Mouse (Mus musculus): ENCODE measurements around the gene Esf1. TPM values are rescaled to one million over a fixed set of nuclear protein-coding genes. Genes with fewer than 3 reads are reported as not detected.
"Not testable (repeated sequence)": the region's sequence is repeated elsewhere in the genome, so short reads cannot be mapped to it uniquely, and the experiment has no call there.

Esf1 gene
- total and polyA plus RNA-seq, 3 experiments: 27.3 to 73.2 (median 41.8) TPM

GRCm38 (mm10) chr2:140084245-140084644 lies 86.1 kb downstream of the Esf1 start:
- TF ChIP-seq MAFK (IDR thresholded peaks at IDR 0.05; ENCODE audit: insufficient replicate concordance, low read length) (no peak), MAZ (IDR thresholded peaks at IDR 0.05; ENCODE audit: low read depth, low read length) (no peak), BHLHE40 (IDR thresholded peaks at IDR 0.05; ENCODE audit: low read depth, low read length) (no peak), TBP (conservative IDR thresholded peaks at IDR 0.05; ENCODE audit: low read depth, low read length) (no peak), ETS1 (conservative IDR thresholded peaks at IDR 0.05; ENCODE audit: low read depth, low read length) (no peak), SMC3 (IDR thresholded peaks at IDR 0.05; ENCODE audit: low read depth, low read length) (no peak), MYC (IDR thresholded peaks at IDR 0.05; ENCODE audit: low read depth, low read length) (no peak), RAD21 (IDR thresholded peaks at IDR 0.05; ENCODE audit: low read depth, low read length) (no peak), MEF2A (IDR thresholded peaks at IDR 0.05; ENCODE audit: borderline replicate concordance, low read depth, low read length) (no peak), JUND (conservative IDR thresholded peaks at IDR 0.05; ENCODE audit: low read depth, low read length) (no peak), USF1 (IDR thresholded peaks at IDR 0.05; ENCODE audit: low read depth, low read length) (no peak), ELF1 (IDR thresholded peaks at IDR 0.05; ENCODE audit: low read depth, low read length) (no peak), POLR2A (IDR thresholded peaks at IDR 0.05; ENCODE audit: low read depth, low read length) (no peak), ZC3H11A (IDR thresholded peaks at IDR 0.05; ENCODE audit: low read depth, low read length) (no peak), NRF1 (IDR thresholded peaks at IDR 0.05; ENCODE audit: low read depth, low read length) (no peak)
- Histone ChIP-seq H3K4me2 (ENCODE audit: insufficient read depth, low read depth, poor library complexity, severe bottlenecking) (no peak overlapping the region), H3K36me3 (replicated peaks in 1 of 2; ENCODE audit: control insufficient read depth in 1 of 2, insufficient read depth in 1 of 2, low read length in 1 of 2) (no peaks in the 10 kb centered on the region), H3K9me3 (replicated peaks; ENCODE audit: low read length) (no peaks in the 10 kb centered on the region), H3K27me3 (replicated peaks) (no peaks in the 10 kb centered on the region), H3K27ac (ENCODE audit: insufficient read depth, low read depth) (no peak overlapping the region), H3K79me2 (replicated peaks; ENCODE audit: control insufficient read depth, extremely low read depth, insufficient read depth, poor library complexity, severe bottlenecking) (no peaks in the 10 kb centered on the region), H3K4me1 (ENCODE audit: control insufficient read depth in 1 of 2, insufficient read depth in 2 of 2) (no peaks in the 10 kb centered on the region), H3K4me3 (replicated peaks in 1 of 3; ENCODE audit: low read depth in 2 of 3, low read length in 2 of 3, poor library complexity in 1 of 3) (no peak overlapping the region), H3K9ac (ENCODE audit: insufficient read depth, low read depth) (no peak overlapping the region)
- DNase-seq (ENCODE audit: extremely low read depth): no peak
- dilution Hi-C loops (cut with MboI; ENCODE audit: extremely low pct_ligation_motif_present, extremely low pct_unique_long_range_greater_than_20kb, low sequenced_read_pairs) (no loop called here), in situ Hi-C loops (cut with MboI; ENCODE audit: low pct_ligation_motif_present, low pct_unique_long_range_greater_than_20kb, low sequenced_read_pairs) (no loop called here)

GRCm38 (mm10) chr2:140080747-140081577 lies 89.4 kb downstream of the Esf1 start:
- TF ChIP-seq MAFK (IDR thresholded peaks at IDR 0.05; ENCODE audit: insufficient replicate concordance, low read length): no peak
- no peak for TF ChIP-seq ZMIZ1 (IDR thresholded peaks at IDR 0.05; ENCODE audit: low read depth, low read length)
- TF ChIP-seq ELF1 (IDR thresholded peaks at IDR 0.05; ENCODE audit: low read depth, low read length): no peak
- TF ChIP-seq MXI1 (IDR thresholded peaks at IDR 0.05; ENCODE audit: low read depth, low read length): no peak
- TF ChIP-seq ZC3H11A (IDR thresholded peaks at IDR 0.05; ENCODE audit: low read depth, low read length): no peak
- no peak for TF ChIP-seq SIN3A (IDR thresholded peaks at IDR 0.05; ENCODE audit: low read length)
- TF ChIP-seq CTCF (conservative IDR thresholded peaks at IDR 0.05 in 1 of 2, IDR thresholded peaks at IDR 0.05 in 1 of 2; ENCODE audit: low read depth in 2 of 2, low read length in 2 of 2): no peak
- dilution Hi-C loops (cut with MboI; ENCODE audit: extremely low pct_ligation_motif_present, extremely low pct_unique_long_range_greater_than_20kb, low sequenced_read_pairs) (no loop called here), in situ Hi-C loops (cut with MboI; ENCODE audit: low pct_ligation_motif_present, low pct_unique_long_range_greater_than_20kb, low sequenced_read_pairs) (no loop called here)
- no peak for DNase-seq (ENCODE audit: extremely low read depth)
- no peaks in the 10 kb centered on the region for H3K9me3 ChIP-seq (replicated peaks; ENCODE audit: low read length)
- H3K36me3 ChIP-seq (replicated peaks in 1 of 2; ENCODE audit: control insufficient read depth in 1 of 2, insufficient read depth in 1 of 2, low read length in 1 of 2): no peaks in the 10 kb centered on the region
- H3K27ac ChIP-seq (ENCODE audit: insufficient read depth, low read depth): no peak overlapping the region
- H3K4me3 ChIP-seq (replicated peaks in 1 of 3; ENCODE audit: low read depth in 2 of 3, low read length in 2 of 3, poor library complexity in 1 of 3): no peak overlapping the region
- H3K4me2 ChIP-seq (ENCODE audit: insufficient read depth, low read depth, poor library complexity, severe bottlenecking): no peak overlapping the region
- H3K4me1 ChIP-seq (ENCODE audit: control insufficient read depth in 1 of 2, insufficient read depth in 2 of 2): no peaks in the 10 kb centered on the region
- no peak overlapping the region for H3K9ac ChIP-seq (ENCODE audit: insufficient read depth, low read depth)
- no peaks in the 10 kb centered on the region for H3K79me2 ChIP-seq (replicated peaks; ENCODE audit: control insufficient read depth, extremely low read depth, insufficient read depth, poor library complexity, severe bottlenecking)
- H3K27me3 ChIP-seq (replicated peaks): no peaks in the 10 kb centered on the region

- H3K27ac ChIP-seq (ENCODE audit: insufficient read depth, low read depth); H3K36me3 ChIP-seq (replicated peaks in 1 of 2; ENCODE audit: control insufficient read depth in 1 of 2, insufficient read depth in 1 of 2, low read length in 1 of 2); H3K79me2 ChIP-seq (replicated peaks; ENCODE audit: control insufficient read depth, extremely low read depth, insufficient read depth, poor library complexity, severe bottlenecking); H3K9ac ChIP-seq (ENCODE audit: insufficient read depth, low read depth); H3K4me1 ChIP-seq (ENCODE audit: control insufficient read depth in 1 of 2, insufficient read depth in 2 of 2); H3K27me3 ChIP-seq (replicated peaks); in situ Hi-C loops (cut with MboI; ENCODE audit: low pct_ligation_motif_present, low pct_unique_long_range_greater_than_20kb, low sequenced_read_pairs); H3K4me3 ChIP-seq (replicated peaks in 1 of 3; ENCODE audit: low read depth in 2 of 3, low read length in 2 of 3, poor library complexity in 1 of 3); DNase-seq (ENCODE audit: extremely low read depth); H3K9me3 ChIP-seq (replicated peaks; ENCODE audit: low read length); dilution Hi-C loops (cut with MboI; ENCODE audit: extremely low pct_ligation_motif_present, extremely low pct_unique_long_range_greater_than_20kb, low sequenced_read_pairs); H3K4me2 ChIP-seq (ENCODE audit: insufficient read depth, low read depth, poor library complexity, severe bottlenecking): not testable (repeated sequence)
These were observed 91.1 kb downstream of the Esf1 start for GRCm38 (mm10) chr2:140079284-140079683.
